Mouse (Mus musculus) heart, postnatal 0 days (tissue): ENCODE results near the gene Pde1c. TPM values are rescaled to one million over a fixed set of nuclear protein-coding genes. Genes with fewer than 3 reads are reported as not detected.

Experiments used
- ATAC-seq: fragments of 200-750 bp; cut with Nextera tagmentation; 2 replicates; pipeline ENCODE4 v1.8.0; 2017; ENCODE audit warnings: low read depth, moderate number of reproducible peaks, moderate library complexity; ENCODE audit not compliant: insufficient read depth
- DNase-seq: peaks from one replicate; pipeline ENCODE4 v3.0.0-alpha.2; 2016; ENCODE audit warnings: low spot score
- H3K27ac ChIP-seq: fragments of 300-500 bp; sonication (generic); 2 replicates; pipeline ENCODE4 v1.5.1; 2014; ENCODE audit warnings: low read depth, mild to moderate bottlenecking
- H3K27me3 ChIP-seq: fragments of 300-500 bp; sonication (generic); 2 replicates; pipeline ENCODE4 v1.6.1; 2014; ENCODE audit warnings: low read length, mixed read lengths; ENCODE audit not compliant: control insufficient read depth, insufficient read depth
- H3K36me3 ChIP-seq: fragments of 300-500 bp; sonication (generic); replicated peaks from 2 replicates; pipeline ENCODE4 v1.6.1; 2014; ENCODE audit warnings: low read length, mixed read lengths; ENCODE audit not compliant: control insufficient read depth, insufficient read depth
- H3K4me1 ChIP-seq: fragments of 300-500 bp; sonication (generic); 2 replicates; pipeline ENCODE4 v1.6.1; 2014; ENCODE audit warnings: antibody characterized with exemption; ENCODE audit not compliant: control insufficient read depth, insufficient read depth
- H3K4me2 ChIP-seq: fragments of 300-500 bp; sonication (generic); 2 replicates; pipeline ENCODE4 v1.6.1; 2014; ENCODE audit warnings: low read depth, mild to moderate bottlenecking, low read length, moderate library complexity
- H3K4me3 ChIP-seq: fragments of 300-500 bp; sonication (generic); 2 replicates; pipeline ENCODE4 v1.5.1; 2014; ENCODE audit warnings: low read depth, low read length
- H3K9ac ChIP-seq: fragments of 300-500 bp; sonication (generic); replicated peaks from 2 replicates; pipeline ENCODE4 v1.6.1; 2014; ENCODE audit warnings: low read depth, low read length, mixed read lengths
- H3K9me3 ChIP-seq: fragments of 300-500 bp; sonication (generic); replicated peaks from 2 replicates; pipeline ENCODE4 v1.6.1; 2016; ENCODE audit warnings: low read length; ENCODE audit not compliant: control insufficient read depth
- CTCF ChIP-seq: IDR thresholded peaks from 2 replicates; pipeline ENCODE4 v1.5.1; 2016; ENCODE audit warnings: antibody characterized with exemption, control low read depth, low read depth
- EP300 ChIP-seq: IDR thresholded peaks from 2 replicates; pipeline ENCODE4 v1.6.1; 2016; ENCODE audit warnings: antibody characterized with exemption, low read depth
- WGBS: fragments of 180-500 bp; shearing (Covaris S2); extraction: QIAGEN DNeasy Blood & Tissue Kit; methylation state at CpG from one replicate; pipeline ENCODE4 v1.1.7; 2014; 5-methylcytosine and 5-hydroxymethylcytosine counted together
- polyA plus RNA-seq: library from polyadenylated mRNA; unstranded; fragments of >200 nt; fragmentation: Nextera tagmentation; extraction: Ambion mirVana; gene quantifications from 2 replicates; pipeline ENCODE4 v1.2.1, GENCODE M21; 2015
- total RNA-seq: library from RNA; depleted of rRNA; stranded (reverse); fragments of >200 nt; gene quantifications from 2 replicates; pipeline ENCODE4 v1.2.3, GENCODE M21; 2014; ENCODE audit warnings: low replicate concordance

Pde1c gene
- total and polyA plus RNA-seq, 2 experiments from 2014 or later: 26.8 to 83.2 TPM

GRCm38 (mm10) chr6:56374180-56374579, 194.7 kb downstream of the Pde1c start:
- Histone ChIP-seq H3K9me3 (no peaks in the 10 kb centered on the region), H3K4me3 (no peak overlapping the region), H3K36me3 (no peaks in the 10 kb centered on the region), H3K27me3 (no peaks in the 10 kb centered on the region), H3K4me1 (peaks cover 26% of the 10 kb centered on the region), H3K9ac (no peak overlapping the region), H3K27ac (peak overlapping the region; percentile 78), H3K4me2 (no peak overlapping the region)
- DNase-seq (no peak), ATAC-seq (peak; percentile 9; the same call in 1 of the 2 replicates)
- no peak for TF ChIP-seq CTCF
- TF ChIP-seq EP300: no peak
- WGBS: 80% methylated on average over 5 of the region's 5 CpGs

GRCm38 (mm10) chr6:56373753-56374152, 195.2 kb downstream of the Pde1c start:
- Histone ChIP-seq H3K9me3 (no peaks in the 10 kb centered on the region), H3K27me3 (no peaks in the 10 kb centered on the region), H3K4me2 (0 out of 2 replicates have a peak overlapping the region, but pooled peaks have one; percentile 6), H3K9ac (no peak overlapping the region), H3K4me3 (no peak overlapping the region), H3K4me1 (peaks cover 22% of the 10 kb centered on the region), H3K27ac (peak overlapping the region; percentile 78), H3K36me3 (no peaks in the 10 kb centered on the region)
- DNase-seq (peak; percentile 84), ATAC-seq (peak; percentile 96)
- no peak for TF ChIP-seq CTCF
- TF ChIP-seq EP300: peak; percentile 80
- 33% methylated on average over 3 of the region's 3 CpGs for WGBS

GRCm38 (mm10) chr6:56373046-56373751, 195.7 kb downstream of the Pde1c start:
- ATAC-seq: peak; percentile 48
- no peaks in the 10 kb centered on the region for H3K9me3 ChIP-seq
- DNase-seq: no peak
- 12% methylated on average over 10 of the region's 10 CpGs for WGBS
- no peak overlapping the region for H3K9ac ChIP-seq
- peaks cover 16% of the 10 kb centered on the region for H3K4me1 ChIP-seq
- no peaks in the 10 kb centered on the region for H3K36me3 ChIP-seq
- TF ChIP-seq CTCF (no peak), EP300 (no peak)
- H3K4me3 ChIP-seq: no peak overlapping the region
- 0 out of 2 replicates have a peak overlapping the region, but pooled peaks have one; percentile 6 for H3K4me2 ChIP-seq
- peak overlapping the region; percentile 78 for H3K27ac ChIP-seq
- H3K27me3 ChIP-seq: no peaks in the 10 kb centered on the region

GRCm38 (mm10) chr6:56369462-56369861, 199.4 kb downstream of the Pde1c start:
- Histone ChIP-seq H3K9ac (no peak overlapping the region), H3K36me3 (no peaks in the 10 kb centered on the region), H3K4me3 (no peak overlapping the region), H3K4me2 (no peak overlapping the region), H3K9me3 (no peaks in the 10 kb centered on the region), H3K27ac (no peak overlapping the region), H3K4me1 (peaks cover 10% of the 10 kb centered on the region), H3K27me3 (no peaks in the 10 kb centered on the region)
- WGBS: 78% methylated on average over 13 of the region's 13 CpGs
- no peak for DNase-seq
- no peak for ATAC-seq
- TF ChIP-seq EP300 (no peak), CTCF (no peak)

- H3K27ac ChIP-seq: no peak overlapping the region
- H3K9ac ChIP-seq: no peak overlapping the region
- 26% methylated on average over 1 of the region's 1 CpGs for WGBS
- H3K4me1 ChIP-seq: peaks cover 4% of the 10 kb centered on the region
- H3K4me3 ChIP-seq: no peak overlapping the region
- no peak overlapping the region for H3K4me2 ChIP-seq
- H3K27me3 ChIP-seq: no peaks in the 10 kb centered on the region
- TF ChIP-seq CTCF (no peak), EP300 (no peak)
- no peaks in the 10 kb centered on the region for H3K9me3 ChIP-seq
- DNase-seq (no peak), ATAC-seq (no peak)
- no peaks in the 10 kb centered on the region for H3K36me3 ChIP-seq
Measured at GRCm38 (mm10) chr6:56368116-56368515, 200.8 kb downstream of the Pde1c start.

GRCm38 (mm10) chr6:56367257-56367656, 201.6 kb downstream of the Pde1c start:
- Histone ChIP-seq H3K4me3 (no peak overlapping the region), H3K4me2 (no peak overlapping the region), H3K36me3 (no peaks in the 10 kb centered on the region), H3K27me3 (no peaks in the 10 kb centered on the region), H3K4me1 (no peaks in the 10 kb centered on the region), H3K9ac (no peak overlapping the region), H3K9me3 (no peaks in the 10 kb centered on the region), H3K27ac (no peak overlapping the region)
- no peak for TF ChIP-seq EP300
- TF ChIP-seq CTCF: no peak
- DNase-seq: no peak
- ATAC-seq: no peak
